Mouse (Mus musculus) urinary bladder, postnatal 4 days (tissue): Measurements from ENCODE around the gene Golga5.
"Not testable (repeated sequence)": the region's sequence is repeated elsewhere in the genome, so short reads cannot be mapped to it uniquely, and the experiment has no call there.

ENCODE experiments used
- DNase-seq, 2 experiments: peaks; one replicate each; pipeline ENCODE4 v3.0.0; 2021 to 2022; ENCODE audit warnings: low spot score in 2 of 2

The Golga5 gene

GRCm38 (mm10) chr12:102445436-102445835, 23.5 kb upstream of the Golga5 start:
- DNase-seq, result no peak

GRCm38 (mm10) chr12:102450437-102450836, 18.5 kb upstream of the Golga5 start:
- no peak for DNase-seq

- no peak for DNase-seq
Measured at GRCm38 (mm10) chr12:102451126-102451851, 17.6 kb upstream of the Golga5 start.

GRCm38 (mm10) chr12:102453581-102453980, 15.4 kb upstream of the Golga5 start:
- DNase-seq, result no peak

- no peak for DNase-seq
Measured at GRCm38 (mm10) chr12:102456467-102457193, 12.3 kb upstream of the Golga5 start.

GRCm38 (mm10) chr12:102460014-102460413, 8.9 kb upstream of the Golga5 start:
- DNase-seq, result no peak

- no peak for DNase-seq
Measured at GRCm38 (mm10) chr12:102461177-102461576, 7.8 kb upstream of the Golga5 start.

GRCm38 (mm10) chr12:102464650-102465049, 4.3 kb upstream of the Golga5 start:
- DNase-seq, result no peak

GRCm38 (mm10) chr12:102468136-102468535, 799 bp upstream of the Golga5 start:
- no peak for DNase-seq

GRCm38 (mm10) chr12:102474411-102474810, 5.5 kb downstream of the Golga5 start:
- DNase-seq, result no peak

GRCm38 (mm10) chr12:102480481-102480880, 11.5 kb downstream of the Golga5 start:
- DNase-seq, result no peak

- no peak for DNase-seq
Measured at GRCm38 (mm10) chr12:102484946-102485345, 16.0 kb downstream of the Golga5 start.

GRCm38 (mm10) chr12:102491911-102492310, 23.0 kb downstream of the Golga5 start:
- no peak for DNase-seq

- not testable (repeated sequence) for DNase-seq
Measured at GRCm38 (mm10) chr12:102495754-102496153, 26.8 kb downstream of the Golga5 start.

GRCm38 (mm10) chr12:102497905-102498304, 29.0 kb downstream of the Golga5 start:
- no peak for DNase-seq

- DNase-seq, result peak in 1 of 2 experiments; percentile 22
Measured at GRCm38 (mm10) chr12:102498726-102499125, 29.8 kb downstream of the Golga5 start.

- no peak for DNase-seq
Measured at GRCm38 (mm10) chr12:102499210-102499609, 30.3 kb downstream of the Golga5 start.

GRCm38 (mm10) chr12:102499723-102500122, 30.8 kb downstream of the Golga5 start:
- no peak for DNase-seq

- no peak for DNase-seq
Measured at GRCm38 (mm10) chr12:102501038-102501437, 32.1 kb downstream of the Golga5 start.

GRCm38 (mm10) chr12:102501848-102502595, 33.1 kb downstream of the Golga5 start:
- DNase-seq, result no peak

GRCm38 (mm10) chr12:102505131-102505713, 36.3 kb downstream of the Golga5 start:
- no peak for DNase-seq

- DNase-seq, result no peak
Measured at GRCm38 (mm10) chr12:102505949-102506348, 37.0 kb downstream of the Golga5 start.
